Mouse (Mus musculus) mesoderm, embryonic 11.5 days (tissue): ENCODE measurements around the gene Rpl6.

Source experiments
- DNase-seq: peaks from one replicate; pipeline ENCODE4 v3.0.0-alpha.2; 2012; ENCODE audit warnings: low read depth, low spot score

Rpl6 gene

DNA sequence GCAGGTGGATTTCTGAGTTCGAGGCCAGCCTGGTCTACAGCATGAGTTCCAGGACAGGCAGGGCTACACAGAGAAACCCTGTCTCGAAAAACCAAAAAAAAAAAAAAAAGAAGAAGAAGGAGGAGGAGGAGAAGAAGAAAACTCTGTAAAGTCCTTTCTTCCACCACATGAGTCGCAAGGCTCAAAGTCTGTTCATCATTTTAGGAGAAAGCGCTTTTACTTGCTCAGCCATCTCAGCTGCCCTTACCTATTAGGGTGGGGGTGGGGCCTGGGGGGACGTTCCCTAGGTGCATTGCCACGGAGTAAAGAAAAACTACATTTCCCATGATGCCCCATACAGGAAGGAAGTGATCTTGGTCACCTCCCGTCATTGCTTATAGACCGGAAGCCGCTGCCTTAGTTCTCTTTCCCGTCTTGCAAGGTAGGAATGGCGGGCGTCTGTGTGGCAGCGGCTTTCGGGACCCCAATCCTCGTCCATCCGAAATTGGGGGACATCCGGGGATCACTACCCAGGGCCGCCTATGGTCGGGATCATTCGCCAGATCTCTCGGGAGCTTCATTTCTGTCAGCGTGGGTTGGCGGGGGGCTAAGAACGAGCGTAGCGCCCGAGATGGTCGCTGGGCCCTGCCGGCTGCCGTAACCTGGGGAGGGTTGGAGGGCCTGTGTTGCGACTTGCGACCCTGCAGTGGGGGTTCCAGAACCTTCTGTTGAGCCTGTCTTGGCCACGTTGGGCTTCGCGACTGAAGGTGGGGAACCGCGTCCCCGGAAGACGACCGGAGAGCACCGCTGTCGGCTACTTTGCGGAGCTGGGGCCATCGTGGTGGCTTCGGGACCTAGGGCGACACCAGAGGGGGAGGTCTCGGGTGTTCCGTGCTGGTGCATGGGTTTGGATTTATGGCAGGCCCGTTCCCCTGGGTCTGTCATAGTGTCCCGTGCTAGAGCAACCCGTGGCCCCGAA lies at the start of gene Rpl6:
Rpl6 (plus strand) TSS at position 350 of the 958 bp plus-strand sequence.
- DNase-seq: peak; percentile 84

DNA sequence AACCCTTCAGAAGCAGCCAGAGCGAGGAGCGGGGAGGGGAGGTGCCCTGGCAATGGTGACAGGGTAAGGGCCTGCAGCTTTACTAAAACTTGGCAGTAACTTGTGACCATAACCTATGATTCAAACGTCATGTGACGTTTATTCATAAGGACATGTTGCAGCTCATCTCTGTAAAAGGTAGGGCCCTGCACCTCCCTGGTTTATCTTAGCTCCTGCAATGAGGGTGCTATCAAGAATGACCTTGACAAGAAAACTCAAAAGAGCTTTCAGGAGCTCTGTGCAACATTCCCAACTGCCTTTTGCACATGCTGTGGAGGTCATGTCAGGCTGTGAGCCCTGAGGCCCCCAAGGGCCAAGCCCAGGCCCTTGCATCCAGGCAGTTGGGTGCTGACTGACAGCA lies 48.2 kb upstream of the Rpl6 start:
- no peak for DNase-seq

DNA sequence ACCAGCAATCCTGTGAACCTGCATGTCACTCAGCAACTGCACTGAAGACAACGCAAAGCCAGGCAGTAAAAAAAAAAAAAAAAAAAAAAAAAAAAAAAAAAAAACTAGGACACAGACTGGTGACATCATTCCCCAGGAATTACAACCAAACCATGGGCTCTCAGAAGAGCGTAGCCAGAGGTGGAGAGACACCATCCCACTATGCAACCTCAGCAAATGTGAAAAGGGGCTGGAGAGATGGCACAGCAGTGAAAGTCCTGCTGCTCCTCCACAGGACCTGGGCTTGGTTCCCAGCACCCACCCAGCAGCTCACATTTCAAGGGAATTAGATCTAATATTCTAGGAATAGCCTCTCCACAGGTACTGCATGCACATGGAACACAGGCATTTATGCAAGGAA lies 47.3 kb upstream of the Rpl6 start:
- DNase-seq: no peak

DNA sequence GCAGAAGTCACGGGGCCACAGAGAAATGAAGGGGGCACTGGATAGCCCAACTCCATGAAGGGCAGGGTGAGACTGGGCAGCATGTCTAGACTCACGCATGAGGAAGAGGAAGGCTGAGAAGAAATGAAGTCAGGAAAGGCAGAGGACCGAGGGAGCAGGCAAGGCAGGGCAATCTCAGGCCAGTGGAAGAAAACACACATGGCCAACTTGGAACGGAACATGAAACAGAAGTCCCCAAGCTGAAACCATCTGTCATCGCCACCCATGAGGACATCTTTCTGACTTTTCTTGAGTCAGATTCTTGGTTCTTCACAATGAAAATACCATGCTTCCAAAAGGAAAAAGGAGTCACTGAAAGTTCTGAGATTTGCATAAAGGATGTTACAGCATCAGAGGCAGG lies 46.8 kb upstream of the Rpl6 start:
- no peak for DNase-seq

DNA sequence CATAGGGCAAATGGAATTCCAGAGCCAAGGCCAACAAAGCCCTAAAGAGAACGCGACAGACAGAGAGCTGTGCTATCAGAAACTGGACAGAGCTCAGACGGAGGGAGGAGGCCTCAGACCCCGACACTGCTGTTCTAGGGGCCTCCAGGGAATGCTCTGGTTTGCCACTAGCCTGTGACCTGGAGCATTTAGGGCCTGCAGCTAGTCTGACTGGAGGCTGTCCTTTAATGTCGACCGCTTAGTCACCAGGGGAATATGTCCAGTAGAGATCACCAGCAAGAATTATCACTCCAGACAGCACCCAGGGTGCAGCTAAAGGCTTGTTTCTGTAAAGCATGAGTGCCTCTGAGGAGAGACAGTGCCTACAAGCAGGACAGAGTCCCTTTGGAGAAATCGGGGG lies 45.3 kb upstream of the Rpl6 start:
- no peak for DNase-seq

DNA sequence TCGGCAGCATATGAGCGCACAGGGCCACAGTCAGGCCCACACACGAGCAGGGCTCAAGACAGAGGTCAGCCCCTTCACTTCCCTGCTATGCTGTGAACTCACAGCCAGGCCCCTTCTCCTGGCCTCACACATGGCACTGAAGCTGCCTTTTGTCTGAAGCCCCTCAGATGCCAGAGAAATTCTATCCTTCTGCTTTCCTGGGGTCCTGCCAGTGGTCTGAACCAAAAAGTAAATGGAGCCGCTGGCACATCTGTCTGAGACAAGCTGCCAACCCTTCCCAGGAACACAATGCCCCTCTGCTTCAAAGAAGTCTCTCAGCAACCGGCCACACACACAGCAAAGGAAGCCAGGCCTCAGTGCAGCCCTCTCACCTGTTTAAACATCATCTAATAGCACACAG lies 42.0 kb upstream of the Rpl6 start:
- DNase-seq: no peak

DNA sequence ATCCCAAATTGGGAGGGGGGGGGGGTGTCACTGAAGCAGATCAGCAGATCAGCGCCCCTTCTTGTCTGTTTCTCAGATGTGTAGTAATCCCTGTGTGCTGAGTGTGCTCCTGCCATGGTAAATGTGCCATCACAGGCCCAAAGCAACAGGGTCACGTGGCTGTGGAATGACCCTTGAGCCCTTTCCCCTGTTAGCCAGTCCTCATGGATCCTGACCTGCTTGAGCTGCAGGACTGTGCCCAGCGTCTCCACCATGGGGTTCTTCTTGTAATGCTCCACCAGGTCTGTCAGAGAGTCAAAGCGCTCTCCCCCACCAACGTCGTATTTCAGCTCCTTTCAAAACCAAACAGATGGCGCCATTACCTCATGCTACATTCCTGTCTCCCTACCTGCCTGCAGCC lies 41.4 kb upstream of the Rpl6 start:
- DNase-seq: no peak

DNA sequence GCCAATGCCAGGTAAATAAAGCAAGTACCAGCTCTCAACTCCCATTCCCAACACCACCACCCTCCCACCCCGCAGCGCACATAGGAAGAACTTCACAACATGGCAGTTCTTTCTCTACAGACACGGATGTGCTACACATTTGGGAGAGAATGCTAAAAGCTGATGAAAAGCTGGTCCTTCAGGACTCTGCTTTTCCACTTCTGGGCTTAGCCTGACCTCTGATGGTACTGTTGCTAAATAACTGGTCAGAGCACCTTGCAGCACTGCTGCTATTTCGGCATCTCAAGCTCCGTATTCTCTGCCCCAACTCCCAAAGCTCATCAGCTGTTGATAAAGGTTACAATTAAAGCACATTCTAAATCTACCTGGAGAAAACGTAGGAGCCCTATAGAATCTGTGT lies 37.4 kb upstream of the Rpl6 start:
- DNase-seq: no peak

DNA sequence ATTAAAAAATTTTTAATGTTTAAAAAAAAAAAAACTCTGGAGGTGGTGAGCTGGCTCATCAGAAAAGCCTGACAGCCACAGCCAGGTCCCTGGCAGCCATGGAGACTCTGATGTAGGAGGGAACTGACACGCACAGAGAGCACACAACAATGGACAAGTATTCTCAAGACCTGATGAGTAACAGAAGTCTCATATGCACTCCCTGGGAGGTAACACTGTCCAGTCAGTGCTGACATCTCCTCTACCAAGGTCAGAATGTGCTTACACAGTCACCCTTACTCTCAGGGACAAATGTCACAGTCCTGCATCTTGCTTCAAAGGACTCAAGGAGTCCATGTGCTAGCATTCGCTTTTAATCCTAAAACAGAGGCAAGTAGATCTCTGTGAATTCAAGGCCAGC lies 34.7 kb upstream of the Rpl6 start:
- DNase-seq: no peak

DNA sequence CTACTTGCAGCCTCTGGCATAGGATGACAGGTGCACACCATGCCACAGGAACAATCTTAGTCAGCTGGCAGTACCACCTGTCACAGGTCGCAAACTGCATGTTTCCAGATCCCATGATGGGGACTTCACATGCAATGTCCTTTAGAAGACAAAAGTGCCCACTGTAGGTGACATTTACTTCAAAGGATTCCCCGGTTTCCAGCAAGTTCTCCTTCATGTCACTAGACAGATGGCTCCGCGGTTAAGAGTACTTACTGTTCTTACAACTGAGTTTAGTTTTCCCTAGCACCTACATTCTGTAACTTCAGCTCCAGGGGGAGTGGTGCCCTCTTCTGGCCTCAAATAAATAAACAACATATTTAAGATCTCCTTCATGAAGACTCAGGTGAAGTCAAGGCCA lies 31.4 kb upstream of the Rpl6 start:
- no peak for DNase-seq

DNA sequence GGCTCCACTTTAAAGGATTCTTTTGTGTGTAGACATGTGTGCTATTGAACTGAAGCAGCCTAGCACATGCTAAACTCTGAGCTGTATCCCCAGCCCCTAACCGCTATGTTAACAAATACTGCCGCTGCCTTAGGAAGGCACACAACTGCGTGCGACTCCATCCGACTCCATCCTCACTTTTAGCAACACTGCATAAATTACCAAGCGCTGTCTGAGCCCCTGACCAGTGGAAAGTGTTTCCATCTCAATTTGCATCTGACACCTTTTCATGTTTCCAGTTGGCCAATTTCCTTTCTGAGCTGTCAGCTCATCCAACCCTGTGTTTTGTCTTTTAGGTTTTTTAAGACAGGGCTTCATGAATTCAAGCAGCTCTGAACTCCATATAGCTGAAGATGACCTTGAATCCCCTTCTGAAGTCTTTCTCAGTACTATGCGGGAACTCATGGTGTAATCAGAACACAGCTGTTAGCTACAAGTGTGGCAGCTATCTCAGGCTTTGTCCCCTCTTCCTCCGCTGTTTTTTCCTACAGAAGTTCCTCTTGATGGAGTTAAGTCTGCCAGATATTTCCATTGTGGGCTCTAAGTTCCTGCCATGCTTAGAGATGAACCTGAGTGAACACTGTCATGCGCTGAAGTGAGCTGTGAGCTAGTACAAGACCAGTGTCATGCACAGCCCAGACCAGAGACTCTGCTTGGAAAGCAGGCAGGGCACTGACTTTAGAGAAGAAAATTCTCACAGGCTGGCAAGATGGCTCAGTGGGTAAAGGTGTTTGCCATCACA lies 25.0 kb upstream of the Rpl6 start:
- DNase-seq: no peak

DNA sequence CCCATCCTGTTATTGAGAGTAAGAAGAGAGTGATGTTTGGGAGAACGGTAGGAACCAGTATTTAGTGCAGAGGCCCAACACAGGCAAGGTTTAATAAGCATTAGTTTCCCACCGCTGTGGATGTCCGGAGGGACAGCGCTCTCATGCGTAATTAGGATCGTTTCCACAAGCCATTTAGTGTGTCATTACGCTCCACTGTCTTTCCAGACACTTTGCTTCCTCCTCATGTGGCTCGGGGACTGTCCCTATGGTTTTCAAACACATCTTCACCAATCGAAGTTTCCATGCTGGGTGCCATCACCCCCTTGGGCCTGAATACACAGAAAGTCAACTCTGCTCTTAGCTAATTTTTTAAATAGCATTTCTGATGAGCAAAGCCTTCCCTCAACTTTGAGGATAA lies 21.0 kb upstream of the Rpl6 start:
- DNase-seq: no peak

DNA sequence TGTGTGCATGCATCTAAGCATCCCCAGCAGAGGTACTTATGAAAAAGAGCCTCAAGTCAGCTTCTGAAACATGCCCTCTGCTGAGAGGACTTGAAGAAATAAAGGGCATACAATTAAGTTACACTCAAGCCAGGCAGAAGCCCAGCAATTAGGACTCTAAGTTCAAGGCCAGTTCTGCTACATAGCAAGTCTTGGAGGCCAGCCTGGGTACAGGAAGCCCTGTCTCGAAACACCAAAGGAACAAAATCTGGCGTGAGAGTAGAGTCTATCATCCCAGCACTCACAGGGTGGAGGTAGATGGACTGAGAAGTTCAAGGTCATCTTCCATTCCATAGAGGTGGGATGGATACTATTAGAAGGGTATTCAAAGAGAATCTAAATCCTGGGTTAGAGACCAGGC lies 19.9 kb upstream of the Rpl6 start:
- no peak for DNase-seq

DNA sequence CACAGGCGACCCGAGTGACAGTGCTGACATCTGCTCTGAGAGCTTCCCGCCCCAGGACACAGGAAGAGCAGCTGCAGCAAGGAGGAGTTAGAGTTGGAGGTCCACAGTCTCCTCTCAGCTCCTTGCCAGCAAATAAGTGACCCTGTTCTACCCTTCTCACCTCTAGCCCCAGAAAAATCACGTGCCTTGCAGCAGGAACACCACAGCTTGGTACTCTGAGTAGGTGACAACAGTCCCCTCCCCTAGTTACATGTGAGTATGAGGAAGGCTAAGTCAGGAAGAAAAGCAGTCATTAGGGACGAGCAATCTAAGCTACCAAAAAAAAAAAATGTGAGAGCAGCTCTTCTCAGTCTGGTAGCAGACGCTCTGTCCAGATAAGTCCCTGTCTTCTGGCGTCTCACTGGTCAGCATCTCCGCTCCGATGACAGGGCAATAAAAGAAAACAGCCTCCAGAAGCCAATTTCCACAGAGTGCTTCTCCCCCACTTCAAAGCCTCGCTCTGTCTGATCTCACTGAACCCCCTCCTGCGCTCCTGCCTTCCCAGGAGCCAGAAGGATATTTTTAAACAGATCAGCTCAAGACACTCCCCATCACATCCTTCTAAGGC lies 19.2 kb upstream of the Rpl6 start:
- peak; percentile 35 for DNase-seq

DNA sequence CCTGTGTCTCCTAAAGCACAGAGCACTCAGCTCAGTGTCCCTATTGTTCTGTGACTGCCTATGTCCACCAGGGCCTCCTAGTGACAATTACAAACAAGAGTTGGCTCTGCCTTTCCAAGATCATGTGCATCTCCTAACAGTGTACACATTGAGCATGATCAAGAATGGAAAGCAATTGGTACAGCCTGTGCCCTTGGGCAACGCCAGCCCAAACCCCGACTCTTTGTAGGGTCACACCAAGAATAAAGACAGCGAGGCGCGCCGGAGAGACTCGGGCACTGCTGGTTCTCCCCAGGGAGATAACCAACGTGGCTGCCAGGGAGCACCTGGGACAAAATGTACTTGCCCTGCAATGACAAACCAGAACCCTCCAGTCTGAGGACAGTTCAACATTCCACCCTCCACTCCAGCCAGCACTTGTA lies 16.7 kb upstream of the Rpl6 start:
- no peak for DNase-seq

DNA sequence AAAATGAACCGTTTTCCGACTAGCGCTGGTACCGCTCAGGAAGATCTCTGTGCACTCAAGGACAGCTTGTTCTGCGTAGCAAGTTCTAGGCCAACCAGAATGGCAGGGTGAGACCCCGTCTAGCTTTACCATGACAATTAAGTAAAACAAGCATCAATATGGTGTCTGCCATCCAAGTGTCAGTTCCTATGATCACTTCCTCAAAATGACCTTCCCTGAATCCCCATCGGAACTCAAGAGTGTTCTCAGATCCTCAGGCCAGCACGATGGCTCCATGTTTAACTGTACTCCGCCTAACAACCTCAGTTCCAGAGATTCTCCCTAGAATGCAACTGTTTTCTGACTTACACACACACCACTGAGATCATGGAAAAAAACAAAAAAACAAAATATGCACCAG lies 16.0 kb upstream of the Rpl6 start:
- DNase-seq: no peak

DNA sequence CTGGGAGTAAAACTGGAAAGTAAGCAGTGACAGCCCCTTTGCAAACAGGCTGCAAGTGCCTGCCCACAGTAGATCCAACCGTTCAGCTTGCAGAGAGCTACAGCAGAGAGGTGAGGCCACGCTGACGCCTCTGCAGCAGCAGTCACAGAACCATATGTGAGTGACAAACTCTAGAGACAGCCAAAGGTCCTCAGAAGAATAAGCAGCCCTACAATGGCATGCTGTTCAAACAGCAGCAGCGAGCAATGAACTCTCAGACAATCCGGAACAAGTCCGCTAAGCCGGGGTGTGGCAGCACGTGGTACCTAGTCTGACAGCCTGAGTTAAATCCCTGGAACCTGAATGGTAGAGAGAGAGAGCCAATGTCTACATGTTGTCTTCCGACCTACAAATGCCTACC lies 15.1 kb upstream of the Rpl6 start:
- no peak for DNase-seq

DNA sequence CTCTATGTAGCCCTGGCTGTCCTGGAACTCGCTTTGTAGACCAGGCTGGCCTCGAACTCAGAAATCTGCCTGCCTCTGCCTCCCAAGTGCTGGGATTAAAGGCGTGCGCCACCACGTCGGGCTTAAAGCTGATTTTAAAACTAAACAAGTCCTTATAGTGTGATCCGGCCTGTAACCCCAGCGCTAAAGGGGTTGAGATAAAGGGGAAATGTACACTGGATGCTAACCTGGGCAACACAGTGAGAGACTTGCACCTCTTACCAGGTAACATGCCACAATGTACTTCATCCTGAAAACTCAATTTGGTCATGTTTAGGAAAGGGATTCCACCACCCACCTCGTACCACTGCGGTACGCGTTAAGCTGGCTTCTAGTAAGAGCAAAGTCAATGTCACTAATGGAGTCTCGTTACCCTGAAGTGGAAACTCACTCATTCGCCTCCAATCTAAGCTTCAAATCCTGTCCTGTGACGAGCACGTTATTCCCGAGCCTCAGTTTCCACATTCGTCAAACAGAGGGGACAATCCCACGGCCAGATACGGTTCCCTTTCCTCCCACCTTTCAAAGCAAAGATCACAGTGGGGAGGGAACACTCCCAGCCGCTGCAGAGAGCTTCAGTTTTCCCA lies 14.0 kb upstream of the Rpl6 start:
- DNase-seq: no peak

DNA sequence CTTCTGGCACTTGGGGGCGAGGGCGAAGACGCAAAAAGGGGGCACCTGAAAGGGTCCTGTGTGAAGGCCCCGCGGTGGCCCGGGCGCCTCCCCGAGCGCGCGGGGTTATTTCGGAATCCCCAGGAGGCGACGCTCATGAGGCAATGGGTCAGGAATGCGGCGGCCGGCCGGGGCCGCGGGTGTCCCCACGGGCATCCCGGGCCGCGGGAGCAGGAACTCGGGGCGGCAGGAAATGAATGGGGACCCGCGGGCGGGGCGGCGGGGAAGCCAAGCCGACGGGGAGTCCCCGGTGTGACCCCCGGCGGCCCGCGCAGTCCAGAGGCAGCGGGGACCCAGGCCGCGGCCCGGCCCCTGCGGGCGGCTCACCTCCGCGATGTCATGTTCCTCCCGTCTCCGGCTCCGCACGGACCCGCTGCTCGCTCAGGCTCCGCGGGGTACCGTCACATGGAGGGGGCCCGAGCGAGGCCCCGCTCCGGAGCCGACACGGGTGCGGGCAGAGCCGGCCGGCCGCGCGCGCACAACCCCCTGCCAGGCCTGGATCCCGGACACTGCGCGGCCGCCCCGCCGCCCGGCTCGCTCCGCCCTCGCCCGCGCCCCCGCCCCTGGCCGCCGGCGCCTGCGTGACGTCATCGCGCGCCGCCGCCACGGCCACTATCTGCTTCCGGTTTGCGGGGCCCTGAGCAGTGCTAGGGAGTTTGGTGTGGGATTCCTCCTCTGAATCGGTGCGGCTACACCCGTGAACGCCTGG lies 13.3 kb upstream of the Rpl6 start, which contains the start of gene Ptpn11:
Ptpn11 (minus strand) TSS at position 562 of the 748 bp plus-strand sequence.
- DNase-seq: peak; percentile 84

DNA sequence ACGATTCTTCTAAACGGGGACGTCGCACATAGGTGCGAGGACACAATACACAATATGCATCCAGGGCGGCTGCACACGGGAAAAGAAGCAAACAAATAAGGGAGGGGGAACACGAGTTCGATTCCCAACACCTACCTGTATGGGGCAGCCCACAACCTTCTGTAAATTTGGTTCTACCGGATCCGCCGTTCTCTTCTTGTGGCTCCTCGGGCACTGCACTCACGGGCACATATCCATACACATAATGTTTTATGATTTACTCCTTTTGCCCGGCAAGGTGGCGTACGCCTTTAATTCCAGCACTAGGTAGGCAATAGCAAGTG lies 12.7 kb upstream of the Rpl6 start:
- no peak for DNase-seq

DNA sequence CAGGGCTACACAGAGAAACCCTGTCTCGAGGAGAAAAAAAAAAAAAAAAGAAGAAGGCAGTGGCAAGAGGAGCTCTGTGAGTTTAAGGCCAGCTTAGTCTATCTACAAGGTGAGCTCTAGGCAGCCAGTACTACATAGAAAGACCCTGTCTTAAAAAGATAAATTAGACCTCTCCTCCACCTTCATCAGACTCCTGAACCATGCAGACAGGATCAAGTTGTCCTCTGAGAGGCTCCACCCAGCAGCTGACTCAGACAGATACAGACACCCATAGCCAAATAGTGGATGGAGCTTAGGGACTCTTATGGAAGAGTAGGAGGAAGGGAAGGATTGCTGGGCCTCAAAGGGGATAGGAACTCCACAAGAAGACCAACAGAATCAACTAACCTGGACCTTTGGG lies 10.1 kb upstream of the Rpl6 start:
- no peak for DNase-seq
